Mouse (Mus musculus): ENCODE measurements around the gene Trabd.
A peak's percentile ranks its signal among the peaks of the same experiment; 100 is the strongest.

Trabd gene

DNA sequence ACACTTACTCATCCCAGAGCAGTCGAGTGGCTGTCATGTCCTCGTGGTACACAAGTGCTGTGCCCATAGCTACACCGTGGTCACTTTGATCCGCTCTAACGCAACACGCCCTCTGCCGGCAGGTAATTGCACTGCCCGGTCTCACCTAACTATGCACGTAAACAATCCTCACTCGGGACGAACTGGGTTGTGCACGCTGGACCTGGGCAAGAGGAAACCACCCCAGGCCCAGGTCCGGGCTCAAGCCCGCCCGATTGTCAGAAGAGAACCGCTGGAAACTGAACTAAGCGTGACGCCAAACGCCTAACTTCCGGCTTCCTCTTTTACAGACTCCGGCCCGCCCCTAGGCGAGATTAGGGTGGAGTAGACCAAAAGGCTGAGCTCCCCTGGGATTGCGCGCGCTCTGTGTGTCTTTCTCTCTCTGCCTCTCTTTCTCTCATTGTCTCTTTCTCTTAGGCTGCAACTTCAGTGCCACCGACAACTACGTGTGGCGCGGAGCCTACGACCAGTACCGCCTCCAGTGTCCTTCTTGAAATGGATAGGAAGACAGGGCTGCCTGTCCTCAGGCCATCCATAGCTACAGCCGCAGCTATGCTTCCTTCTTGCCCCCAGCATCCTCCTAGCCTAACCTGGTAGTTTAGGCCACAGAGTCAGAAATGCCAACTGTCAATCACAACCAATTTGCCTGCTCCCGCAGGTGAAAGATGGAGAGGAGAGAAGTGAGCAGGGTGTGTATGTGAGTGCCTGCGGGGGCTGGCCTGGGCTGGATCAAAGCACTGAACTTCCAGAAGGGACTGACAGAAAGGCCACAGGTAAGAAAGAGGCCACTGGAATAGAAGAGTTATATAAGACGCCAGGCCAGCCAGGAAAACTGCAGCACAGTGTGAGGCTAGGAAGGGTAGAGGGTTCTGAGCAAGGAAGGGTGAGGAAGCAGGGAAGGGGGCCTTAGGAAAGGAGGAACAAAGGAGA, 53.7 kb downstream of the Trabd start, which contains the start of gene Hdac10:
Gene Hdac10, minus strand, starts transcription at position 319 of the 969 bp plus-strand sequence.
- DNase-seq = peak; percentile 99

- DNase-seq = peak; percentile 84
These were observed 55.3 kb downstream of the Trabd start for GRCm38 (mm10) chr15:89130245-89130644.

GRCm38 (mm10) chr15:89131316-89131715, 56.4 kb downstream of the Trabd start:
- DNase-seq = peak; percentile 94
